Mouse (Mus musculus): ENCODE results near the gene Med20. TPM values are rescaled to one million over a fixed set of nuclear protein-coding genes. Genes with fewer than 3 reads are reported as not detected.
A peak's percentile ranks its signal among the peaks of the same experiment; 100 is the strongest.

The Med20 gene
- polyA plus RNA-seq, 1 experiment from 2014 or later = 49.2 TPM

DNA sequence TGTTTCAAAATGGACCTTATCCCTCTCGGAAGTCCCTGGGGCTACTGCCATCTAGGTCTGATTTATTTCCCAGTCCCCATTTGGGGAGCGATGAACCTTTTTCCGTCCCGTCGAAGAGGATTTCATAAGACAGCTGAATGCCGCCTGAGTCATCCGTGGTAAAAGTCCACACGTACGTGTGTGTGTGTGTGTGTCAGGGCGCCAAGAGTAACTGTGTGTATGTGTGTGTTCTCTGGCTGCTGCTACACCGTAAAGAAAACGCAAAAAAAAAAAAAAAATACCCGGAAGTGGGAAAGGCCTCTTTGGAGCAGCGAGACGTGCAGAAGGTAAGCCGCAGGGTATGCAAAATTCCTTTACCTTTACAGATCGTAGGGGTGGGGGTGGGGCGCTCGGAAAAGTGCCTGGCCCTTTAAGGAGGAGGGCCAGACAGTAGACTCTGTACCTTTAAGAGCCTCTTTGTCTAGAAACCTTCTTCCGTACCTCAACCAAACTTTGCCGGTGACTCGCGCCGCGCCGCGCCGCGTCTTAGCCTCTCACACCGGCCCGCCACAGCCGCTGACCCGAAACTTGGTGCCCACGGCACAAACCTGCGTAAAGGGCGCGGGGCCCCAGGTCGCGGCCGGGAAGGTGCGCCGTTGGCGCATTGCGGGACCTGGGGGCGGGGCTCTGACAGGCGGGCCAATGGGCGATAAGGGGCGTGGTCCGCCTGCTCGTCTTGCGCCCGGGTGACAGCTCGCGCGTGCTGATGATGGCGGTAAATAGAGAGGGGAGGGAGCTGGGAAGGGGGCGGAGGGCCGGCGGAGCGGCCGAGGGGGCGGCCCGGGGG lies 17.7 kb downstream of the Med20 start:
- Histone ChIP-seq H3K4me2 (peak overlapping the region; percentile 99), H3K9ac (peak overlapping the region; percentile 63), H3K9me3 (ENCODE audit: low read depth, low read length) (no peaks in the 10 kb centered on the region), H3K4me1 (ENCODE audit: insufficient read depth) (peaks cover 6% of the 10 kb centered on the region; the same call in 1 of the 2 replicates), H3K27me3 (ENCODE audit: insufficient read depth, low read length) (no peaks in the 10 kb centered on the region), H3K27ac (ENCODE audit: low read depth) (peak overlapping the region; percentile 85), H3K36me3 (ENCODE audit: insufficient read depth) (peaks cover 22% of the 10 kb centered on the region), H3K4me3 (ENCODE audit: low read depth, low read length) (peak overlapping the region; percentile 65)
- peak; percentile 93 for ATAC-seq (ENCODE audit: insufficient read depth)
- TF ChIP-seq CTCF (IDR thresholded peaks at IDR 0.05; ENCODE audit: low read depth) = no peak
- under 1% methylated on average over 61 of the region's 63 CpGs for WGBS
- peak; percentile 98 for DNase-seq

DNA sequence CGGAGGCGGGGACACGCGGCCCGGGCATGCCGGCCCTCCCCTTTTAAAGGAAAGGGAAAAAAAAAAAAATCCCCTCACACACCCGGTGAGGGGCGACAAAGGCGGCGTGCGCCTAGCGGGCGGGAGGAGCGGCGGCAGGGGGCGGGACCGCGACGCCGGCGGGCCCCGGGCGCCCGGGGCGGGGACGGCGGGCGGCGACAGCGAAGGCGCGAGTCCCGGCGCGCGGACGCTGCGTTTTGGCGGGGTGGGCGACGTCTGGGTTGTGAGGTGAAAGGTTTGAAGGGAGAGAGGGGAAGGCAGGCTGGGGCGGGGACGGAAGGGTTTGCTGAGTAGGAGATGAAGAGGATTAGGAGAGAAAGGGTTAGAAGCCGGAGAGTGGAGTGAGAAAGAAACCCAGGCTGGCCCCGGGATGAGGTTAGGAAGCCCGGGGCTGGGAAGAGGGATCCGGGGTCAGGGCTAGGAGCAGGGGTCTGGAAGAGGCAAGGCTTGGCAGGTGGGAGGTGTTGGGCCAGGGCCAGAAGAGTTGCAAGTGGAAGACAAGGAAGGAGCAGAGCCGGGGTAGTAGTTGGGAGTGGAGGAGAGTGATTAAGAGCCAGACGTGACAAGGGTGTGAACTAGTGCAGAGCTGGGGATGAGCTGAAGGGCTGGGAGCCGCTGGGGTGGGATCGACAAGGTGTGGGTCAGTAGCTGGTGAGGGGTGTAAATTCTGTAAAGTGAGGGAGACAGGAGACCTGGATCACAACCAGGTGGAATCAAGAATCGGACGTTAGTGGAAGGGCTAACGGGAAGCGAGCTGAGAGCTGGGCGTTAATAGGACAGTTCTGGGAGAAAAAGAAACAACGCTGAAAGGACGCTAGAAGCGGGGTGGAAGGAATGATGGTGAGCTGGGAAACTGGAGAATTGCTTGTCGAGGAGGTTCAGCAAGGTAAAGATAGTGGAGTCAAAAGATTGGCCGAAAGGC lies 18.6 kb downstream of the Med20 start:
- peak; percentile 12 for DNase-seq
- under 1% methylated on average over 55 of the region's 61 CpGs for WGBS
- Histone ChIP-seq H3K4me3 (ENCODE audit: low read depth, low read length) (peak overlapping the region; percentile 65), H3K4me2 (peak overlapping the region; percentile 99), H3K27ac (ENCODE audit: low read depth) (peak overlapping the region; percentile 85), H3K36me3 (ENCODE audit: insufficient read depth) (peaks cover 13% of the 10 kb centered on the region), H3K9me3 (ENCODE audit: low read depth, low read length) (no peaks in the 10 kb centered on the region), H3K4me1 (ENCODE audit: insufficient read depth) (peaks cover 6% of the 10 kb centered on the region; the same call in 1 of the 2 replicates), H3K9ac (peak overlapping the region; percentile 63), H3K27me3 (ENCODE audit: insufficient read depth, low read length) (no peaks in the 10 kb centered on the region)
- ATAC-seq (ENCODE audit: insufficient read depth) = peak; percentile 52
- no peak; the same call in 1 of the 2 replicates for TF ChIP-seq CTCF (IDR thresholded peaks at IDR 0.05; ENCODE audit: low read depth)

- peaks cover 10% of the 10 kb centered on the region for H3K36me3 ChIP-seq (ENCODE audit: insufficient read depth)
- no peaks in the 10 kb centered on the region for H3K9me3 ChIP-seq (ENCODE audit: low read depth, low read length)
- H3K9ac ChIP-seq = peak within 1 kb of the TSS; percentile 63
- peak within 1 kb of the TSS; percentile 85 for H3K27ac ChIP-seq (ENCODE audit: low read depth)
- TF ChIP-seq CTCF (IDR thresholded peaks at IDR 0.05; ENCODE audit: low read depth) = no peak
- 0% methylated on average over 3 of the region's 3 CpGs for WGBS
- peaks cover 6% of the 10 kb centered on the region; the same call in 1 of the 2 replicates for H3K4me1 ChIP-seq (ENCODE audit: insufficient read depth)
- no peak for ATAC-seq (ENCODE audit: insufficient read depth)
- no peak for DNase-seq
- H3K4me2 ChIP-seq = peak within 1 kb of the TSS; percentile 99
- H3K27me3 ChIP-seq (ENCODE audit: insufficient read depth, low read length) = no peaks in the 10 kb centered on the region
- peak within 1 kb of the TSS; percentile 65 for H3K4me3 ChIP-seq (ENCODE audit: low read depth, low read length)
These were observed 19.3 kb downstream of the Med20 start, which contains the start of gene Usp49 for GRCm38 (mm10) chr17:47630678-47631065. Gene Usp49 (plus strand): TSS chr17:47630690.

DNA sequence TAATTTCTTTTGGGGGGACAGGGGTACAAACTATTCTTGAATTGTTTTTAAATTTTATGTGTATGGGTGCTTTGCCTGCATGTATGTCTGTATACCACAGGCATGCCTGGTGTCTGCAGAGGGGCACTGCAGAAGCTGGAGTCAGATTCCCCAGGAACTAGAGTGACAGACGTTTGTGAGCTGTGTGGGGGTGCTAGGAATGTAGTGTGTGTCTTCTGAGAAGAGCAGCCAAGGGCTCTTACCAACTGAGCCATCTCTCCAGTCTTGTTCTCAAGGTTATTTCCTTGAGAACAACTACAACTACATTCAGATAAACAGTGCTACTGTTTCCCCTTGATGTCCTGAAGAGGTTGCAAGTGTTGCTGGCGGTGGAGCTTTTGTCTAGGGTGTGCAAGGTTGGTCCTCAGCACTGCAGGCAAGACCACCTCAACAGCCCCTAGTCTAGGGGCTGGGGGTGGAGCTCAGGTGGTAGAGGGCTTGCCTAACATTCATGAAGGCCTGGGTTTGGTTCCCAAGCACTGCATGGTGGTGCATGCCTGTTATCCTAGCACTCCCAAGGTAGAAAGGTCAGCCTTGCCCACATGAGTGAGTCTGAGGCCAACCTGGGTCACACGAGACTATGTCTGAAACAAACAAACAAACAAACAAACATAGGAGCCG lies 20.9 kb downstream of the Med20 start:
- Histone ChIP-seq H3K9ac (no peak overlapping the region; the same call in 1 of the 2 replicates), H3K4me1 (ENCODE audit: insufficient read depth) (peaks cover 6% of the 10 kb centered on the region; the same call in 1 of the 2 replicates), H3K36me3 (ENCODE audit: insufficient read depth) (0 out of 2 replicates have a peak, but pooled peaks cover 5% of the 10 kb centered on the region), H3K9me3 (ENCODE audit: low read depth, low read length) (no peaks in the 10 kb centered on the region), H3K27me3 (ENCODE audit: insufficient read depth, low read length) (no peaks in the 10 kb centered on the region), H3K4me3 (ENCODE audit: low read depth, low read length) (no peak overlapping the region), H3K4me2 (no peak overlapping the region), H3K27ac (ENCODE audit: low read depth) (no peak overlapping the region)
- no peak for DNase-seq
- no peak for ATAC-seq (ENCODE audit: insufficient read depth)
- 57% methylated on average over 4 of the region's 4 CpGs for WGBS
- TF ChIP-seq CTCF (IDR thresholded peaks at IDR 0.05; ENCODE audit: low read depth) = no peak

DNA sequence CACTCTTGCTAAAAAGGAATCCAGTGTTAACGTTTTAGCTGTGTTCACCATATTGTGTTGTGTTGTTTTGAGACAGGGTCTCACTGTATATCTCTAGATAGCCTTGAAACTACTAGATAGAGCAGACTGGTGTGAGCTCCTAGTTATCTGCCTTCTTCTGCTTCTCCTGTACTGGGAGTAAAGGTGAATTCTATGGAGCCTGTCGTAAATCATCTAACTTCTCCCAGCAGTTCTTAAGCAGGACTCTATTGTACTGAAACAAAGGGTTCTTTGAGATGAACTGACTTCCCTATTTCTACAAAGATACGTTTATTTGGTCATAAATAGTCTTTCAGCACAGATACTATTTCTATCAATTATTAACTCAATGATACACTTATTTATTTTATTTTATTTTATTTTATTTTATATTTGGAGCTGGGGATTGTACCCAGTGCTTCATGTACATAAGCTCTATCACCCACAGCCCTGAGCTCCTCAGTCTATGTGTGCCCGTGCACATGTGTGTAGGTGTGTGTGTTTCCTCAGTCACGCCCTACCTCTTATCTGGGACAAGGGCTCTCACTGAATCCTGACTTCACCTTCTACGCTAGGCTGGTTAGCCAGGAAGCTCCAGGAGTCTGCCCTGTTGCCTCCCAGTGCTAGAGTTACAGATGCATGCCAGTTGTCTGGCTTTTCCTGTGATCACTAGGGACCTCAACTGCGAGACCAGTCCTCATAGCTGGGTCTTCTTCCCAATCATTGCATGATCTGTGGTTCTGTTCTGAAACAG lies 22.8 kb downstream of the Med20 start:
- WGBS = 77% methylated on average over 7 of the region's 7 CpGs
- 0 out of 2 replicates have a peak, but pooled peaks cover 5% of the 10 kb centered on the region for H3K36me3 ChIP-seq (ENCODE audit: insufficient read depth)
- no peaks in the 10 kb centered on the region for H3K9me3 ChIP-seq (ENCODE audit: low read depth, low read length)
- no peaks in the 10 kb centered on the region for H3K27me3 ChIP-seq (ENCODE audit: insufficient read depth, low read length)
- no peak overlapping the region for H3K9ac ChIP-seq
- H3K4me1 ChIP-seq (ENCODE audit: insufficient read depth) = peaks cover 6% of the 10 kb centered on the region; the same call in 1 of the 2 replicates
- TF ChIP-seq CTCF (IDR thresholded peaks at IDR 0.05; ENCODE audit: low read depth) = no peak
- ATAC-seq (ENCODE audit: insufficient read depth) (no peak), DNase-seq (peak; percentile 8)
- no peak overlapping the region for H3K4me3 ChIP-seq (ENCODE audit: low read depth, low read length)
- H3K27ac ChIP-seq (ENCODE audit: low read depth) = no peak overlapping the region
- no peak overlapping the region for H3K4me2 ChIP-seq

DNA sequence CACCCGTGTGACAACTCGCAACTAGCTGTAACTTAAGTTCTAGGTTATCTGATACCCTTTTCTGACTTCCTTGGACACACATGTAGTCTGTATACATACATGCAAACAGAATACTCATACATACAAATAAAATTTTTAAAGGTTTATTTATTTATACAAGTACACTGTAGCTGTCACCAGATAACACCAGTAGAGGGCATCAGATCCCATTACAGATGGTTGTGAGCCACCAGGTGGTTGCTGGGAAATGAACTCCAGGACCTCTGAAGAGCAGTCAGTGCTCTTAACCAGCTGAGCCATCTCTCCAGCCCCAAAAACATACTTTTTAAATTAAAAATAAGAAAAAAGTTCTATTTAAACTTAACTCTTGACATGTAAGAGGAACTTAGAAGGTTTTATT lies 31.6 kb downstream of the Med20 start:
- ATAC-seq (ENCODE audit: insufficient read depth) (no peak), DNase-seq (peak; percentile 12)
- Histone ChIP-seq H3K4me3 (ENCODE audit: low read depth, low read length) (no peak overlapping the region), H3K27me3 (ENCODE audit: insufficient read depth, low read length) (no peaks in the 10 kb centered on the region), H3K9ac (no peak overlapping the region), H3K27ac (ENCODE audit: low read depth) (no peak overlapping the region), H3K36me3 (ENCODE audit: insufficient read depth) (no peaks in the 10 kb centered on the region), H3K4me1 (ENCODE audit: insufficient read depth) (no peaks in the 10 kb centered on the region), H3K4me2 (no peak overlapping the region), H3K9me3 (ENCODE audit: low read depth, low read length) (no peaks in the 10 kb centered on the region)
- peak; percentile 14; the same call in 1 of the 2 replicates for TF ChIP-seq CTCF (IDR thresholded peaks at IDR 0.05; ENCODE audit: low read depth)
- 76% methylated on average over 2 of the region's 2 CpGs for WGBS

Data from lung, embryonic 14.5 days (tissue).